Mouse (Mus musculus) cerebellum, adult 2 months (tissue): ENCODE data around the gene Os9. TPM values are rescaled to one million over a fixed set of nuclear protein-coding genes. Genes with fewer than 3 reads are reported as not detected.

Experiments used
- DNase-seq, 2 experiments: peaks; one replicate each; pipeline ENCODE4 v3.0.0; 2021
- H3K27ac ChIP-seq: fragments of 200-500 bp; 2 replicates; pipeline ENCODE4 v1.5.1; 2012; ENCODE audit warnings: low read length, control low read depth, inconsistent platforms; ENCODE audit not compliant: insufficient read depth
- H3K27me3 ChIP-seq: fragments of 200-500 bp; 2 replicates; pipeline ENCODE4 v1.6.1; 2012; ENCODE audit warnings: inconsistent platforms, mild to moderate bottlenecking, low read length, moderate library complexity; ENCODE audit not compliant: control insufficient read depth, insufficient read depth
- H3K4me1 ChIP-seq: fragments of 200-500 bp; 2 replicates; pipeline ENCODE4 v1.6.1; 2011; ENCODE audit warnings: low read length; ENCODE audit not compliant: control insufficient read depth, insufficient read depth
- H3K4me3 ChIP-seq: fragments of 200-500 bp; replicated peaks from 2 replicates; pipeline ENCODE3; 2011; ENCODE audit warnings: mild to moderate bottlenecking, low read depth, low read length, control low read depth; ENCODE audit not compliant: insufficient read depth
- CTCF ChIP-seq: fragments of 200-500 bp; IDR thresholded peaks from 2 replicates; pipeline ENCODE4 v1.5.1; 2011; ENCODE audit warnings: low read depth, mild to moderate bottlenecking, control low read depth, low read length, moderate library complexity, borderline replicate concordance; ENCODE audit not compliant: insufficient read depth
- POLR2A ChIP-seq: fragments of 200-500 bp; IDR thresholded peaks from 2 replicates; pipeline ENCODE4 v1.6.1; 2011; ENCODE audit warnings: low read length, control low read depth, borderline replicate concordance; ENCODE audit not compliant: insufficient read depth
- WGBS: fragments of 180-500 bp; shearing (Covaris S2); methylation state at CpG from one replicate; pipeline ENCODE4 v1.1.7; 2018; 5-methylcytosine and 5-hydroxymethylcytosine counted together
- polyA plus RNA-seq: library from polyadenylated mRNA; depleted of rRNA; stranded (reverse); fragments of >200 nt; gene quantifications from 2 replicates; pipeline ENCODE4 v1.2.3, GENCODE M21; 2012

Gene Os9
- polyA plus RNA-seq, 1 experiment, result 98.9 TPM

- no peak overlapping the region for H3K27ac ChIP-seq
These were observed 62.2 kb downstream of the Os9 start for GRCm38 (mm10) chr10:127058708-127059107.

GRCm38 (mm10) chr10:127058161-127058560, 62.8 kb downstream of the Os9 start:
- under 1% methylated on average over 9 of the region's 9 CpGs for WGBS
- peak; percentile 93 for TF ChIP-seq CTCF
- TF ChIP-seq POLR2A, result no peak
- Histone ChIP-seq H3K4me1 (no peaks in the 10 kb centered on the region; the same call in 1 of the 2 replicates), H3K27me3 (no peaks in the 10 kb centered on the region), H3K27ac (no peak overlapping the region), H3K4me3 (peak overlapping the region; percentile 61)
- DNase-seq, result peak; percentile 74 to 83

More at GRCm38 (mm10) chr10:127058708-127059107, 62.2 kb downstream of the Os9 start:
- Histone ChIP-seq H3K4me1 (no peaks in the 10 kb centered on the region; the same call in 1 of the 2 replicates), H3K27me3 (no peaks in the 10 kb centered on the region), H3K4me3 (peak overlapping the region; percentile 61)
- peak in 1 of 2 experiments; percentile 38 for DNase-seq
- WGBS, result 2% methylated on average over 8 of the region's 8 CpGs
- TF ChIP-seq CTCF (no peak), POLR2A (no peak)

- TF ChIP-seq CTCF, result no peak
- no peak for TF ChIP-seq POLR2A
- DNase-seq, result peak in 1 of 2 experiments; percentile 12
- WGBS, result 85% methylated on average over 20 of the region's 20 CpGs
These were observed 64.4 kb downstream of the Os9 start for GRCm38 (mm10) chr10:127056490-127056889.

GRCm38 (mm10) chr10:127055406-127055805, 65.5 kb downstream of the Os9 start:
- no peak overlapping the region for H3K4me3 ChIP-seq
- TF ChIP-seq POLR2A (no peak), CTCF (no peak)
- H3K4me1 ChIP-seq, result no peaks in the 10 kb centered on the region; the same call in 1 of the 2 replicates
- DNase-seq, result no peak
- no peak overlapping the region for H3K27ac ChIP-seq
- H3K27me3 ChIP-seq, result peaks cover 2% of the 10 kb centered on the region; the same call in 1 of the 2 replicates
- 91% methylated on average over 8 of the region's 8 CpGs for WGBS

More at GRCm38 (mm10) chr10:127056490-127056889, 64.4 kb downstream of the Os9 start:
- no peaks in the 10 kb centered on the region; the same call in 1 of the 2 replicates for H3K4me1 ChIP-seq
- no peaks in the 10 kb centered on the region for H3K27me3 ChIP-seq
- H3K27ac ChIP-seq, result no peak overlapping the region
- no peak overlapping the region for H3K4me3 ChIP-seq

GRCm38 (mm10) chr10:127054646-127055045, 66.3 kb downstream of the Os9 start:
- Histone ChIP-seq H3K4me3 (no peak overlapping the region), H3K4me1 (no peaks in the 10 kb centered on the region; the same call in 1 of the 2 replicates), H3K27ac (no peak overlapping the region), H3K27me3 (peaks cover 2% of the 10 kb centered on the region; the same call in 1 of the 2 replicates)
- no peak for TF ChIP-seq CTCF
- TF ChIP-seq POLR2A, result no peak
- 42% methylated on average over 4 of the region's 4 CpGs for WGBS
- peak in 1 of 2 experiments; percentile 14 for DNase-seq

- no peak for DNase-seq
- no peak overlapping the region for H3K27ac ChIP-seq
- no peak overlapping the region for H3K4me3 ChIP-seq
- no peaks in the 10 kb centered on the region; the same call in 1 of the 2 replicates for H3K4me1 ChIP-seq
- WGBS, result 25% methylated on average over 10 of the region's 10 CpGs
- TF ChIP-seq POLR2A (no peak), CTCF (no peak)
- peaks cover 2% of the 10 kb centered on the region; the same call in 1 of the 2 replicates for H3K27me3 ChIP-seq
These were observed 70.8 kb downstream of the Os9 start for GRCm38 (mm10) chr10:127050119-127050474.

- Histone ChIP-seq H3K4me1 (no peaks in the 10 kb centered on the region; the same call in 1 of the 2 replicates), H3K27me3 (peaks cover 2% of the 10 kb centered on the region; the same call in 1 of the 2 replicates), H3K4me3 (peak overlapping the region; percentile 32), H3K27ac (no peak overlapping the region)
- 2% methylated on average over 29 of the region's 29 CpGs for WGBS
- DNase-seq, result no peak
- TF ChIP-seq POLR2A, result no peak
- TF ChIP-seq CTCF, result peak; percentile 32; the same call in 1 of the 2 replicates
These were observed 71.4 kb downstream of the Os9 start for GRCm38 (mm10) chr10:127049395-127050118.
